Mouse (Mus musculus) forebrain, embryonic 10.5 days (tissue): ENCODE measurements around the gene Nmrk2. TPM values are rescaled to one million over a fixed set of nuclear protein-coding genes. Genes with fewer than 3 reads are reported as not detected.

Experiments used
- DNase-seq: peaks from one replicate; pipeline ENCODE4 v3.0.0-alpha.2; 2017; ENCODE audit warnings: low spot score; ENCODE audit errors: extremely low spot score
- H3K27ac ChIP-seq: fragments of 300-500 bp; sonication (generic); 2 replicates; pipeline ENCODE4 v1.5.1; 2016; ENCODE audit warnings: mild to moderate bottlenecking
- H3K27me3 ChIP-seq: fragments of 300-500 bp; sonication (generic); 2 replicates; pipeline ENCODE4 v1.6.1; 2016; ENCODE audit warnings: mild to moderate bottlenecking; ENCODE audit not compliant: poor library complexity, severe bottlenecking
- H3K36me3 ChIP-seq: fragments of 300-500 bp; sonication (generic); replicated peaks from 2 replicates; pipeline ENCODE4 v1.6.1; 2016; ENCODE audit warnings: mild to moderate bottlenecking, moderate library complexity
- H3K4me1 ChIP-seq: fragments of 300-500 bp; sonication (generic); 2 replicates; pipeline ENCODE4 v1.6.1; 2016
- H3K4me3 ChIP-seq: fragments of 300-500 bp; sonication (generic); 2 replicates; pipeline ENCODE4 v1.5.1; 2016; ENCODE audit warnings: mild to moderate bottlenecking, moderate library complexity
- H3K9me3 ChIP-seq: fragments of 300-500 bp; sonication (generic); 2 replicates; pipeline ENCODE4 v1.6.1; 2016; ENCODE audit warnings: mild to moderate bottlenecking, moderate library complexity
- WGBS: fragments of 180-500 bp; shearing (Covaris S2); methylation state at CpG from one replicate; pipeline ENCODE4 v1.1.7; 2016; 5-methylcytosine and 5-hydroxymethylcytosine counted together
- polyA plus RNA-seq: library from polyadenylated mRNA; unstranded; fragments of >200 nt; fragmentation: Nextera tagmentation; extraction: Ambion mirVana; gene quantifications from 2 replicates; pipeline ENCODE4 v1.2.1, GENCODE M21; 2016

The Nmrk2 gene
- polyA plus RNA-seq, 1 experiment from 2014 or later, result not detected

- no peaks in the 10 kb centered on the region for H3K9me3 ChIP-seq
- H3K4me3 ChIP-seq, result no peak overlapping the region
- H3K4me1 ChIP-seq, result peaks cover 10% of the 10 kb centered on the region
- no peaks in the 10 kb centered on the region for H3K36me3 ChIP-seq
- WGBS, result 72% methylated on average over 8 of the region's 8 CpGs
- no peak overlapping the region for H3K27ac ChIP-seq
- no peak for DNase-seq
- H3K27me3 ChIP-seq, result peaks cover 22% of the 10 kb centered on the region
Observed at GRCm38 (mm10) chr10:81202978-81203720, 1.3 kb upstream of the Nmrk2 start.

GRCm38 (mm10) chr10:81200605-81201287 is 1.1 kb downstream of the Nmrk2 start:
- no peaks in the 10 kb centered on the region for H3K9me3 ChIP-seq
- no peak overlapping the region for H3K27ac ChIP-seq
- H3K4me3 ChIP-seq, result no peak overlapping the region
- peaks cover 10% of the 10 kb centered on the region for H3K4me1 ChIP-seq
- 82% methylated on average over 20 of the region's 20 CpGs for WGBS
- peaks cover 42% of the 10 kb centered on the region for H3K27me3 ChIP-seq
- no peaks in the 10 kb centered on the region for H3K36me3 ChIP-seq
- DNase-seq, result no peak

GRCm38 (mm10) chr10:81200141-81200540 is 1.7 kb downstream of the Nmrk2 start:
- Histone ChIP-seq H3K9me3 (no peaks in the 10 kb centered on the region), H3K27ac (no peak overlapping the region), H3K4me1 (peaks cover 12% of the 10 kb centered on the region), H3K36me3 (no peaks in the 10 kb centered on the region), H3K4me3 (no peak overlapping the region), H3K27me3 (peaks cover 48% of the 10 kb centered on the region)
- 84% methylated on average over 13 of the region's 13 CpGs for WGBS
- no peak for DNase-seq

- H3K4me3 ChIP-seq, result no peak overlapping the region
- no peak overlapping the region for H3K27ac ChIP-seq
- H3K36me3 ChIP-seq, result no peaks in the 10 kb centered on the region
- DNase-seq, result no peak
- no peaks in the 10 kb centered on the region for H3K9me3 ChIP-seq
- H3K27me3 ChIP-seq, result peaks cover 60% of the 10 kb centered on the region
- H3K4me1 ChIP-seq, result peaks cover 21% of the 10 kb centered on the region
- WGBS, result 83% methylated on average over 6 of the region's 6 CpGs
Observed at GRCm38 (mm10) chr10:81198990-81199389, 2.9 kb downstream of the Nmrk2 start.

- Histone ChIP-seq H3K27ac (no peak overlapping the region), H3K36me3 (no peaks in the 10 kb centered on the region), H3K4me3 (no peak overlapping the region), H3K27me3 (peaks cover 67% of the 10 kb centered on the region), H3K9me3 (no peaks in the 10 kb centered on the region), H3K4me1 (peaks cover 26% of the 10 kb centered on the region)
- 3% methylated on average over 9 of the region's 9 CpGs for WGBS
- DNase-seq, result peak; percentile 66
Observed at GRCm38 (mm10) chr10:81198230-81198629, 3.6 kb downstream of the Nmrk2 start.

GRCm38 (mm10) chr10:81197305-81197704 is 4.5 kb downstream of the Nmrk2 start:
- no peak for DNase-seq
- H3K27me3 ChIP-seq, result peaks cover 73% of the 10 kb centered on the region
- no peaks in the 10 kb centered on the region for H3K9me3 ChIP-seq
- no peak overlapping the region for H3K27ac ChIP-seq
- no peaks in the 10 kb centered on the region for H3K36me3 ChIP-seq
- peaks cover 33% of the 10 kb centered on the region for H3K4me1 ChIP-seq
- H3K4me3 ChIP-seq, result no peak overlapping the region
- WGBS, result 66% methylated on average over 6 of the region's 6 CpGs

GRCm38 (mm10) chr10:81196470-81197065 is 5.3 kb downstream of the Nmrk2 start:
- H3K27me3 ChIP-seq, result peaks cover 73% of the 10 kb centered on the region
- DNase-seq, result no peak
- WGBS, result 70% methylated on average over 11 of the region's 11 CpGs

GRCm38 (mm10) chr10:81195300-81195699 is 6.6 kb downstream of the Nmrk2 start:
- H3K27me3 ChIP-seq, result peaks cover 65% of the 10 kb centered on the region

More at GRCm38 (mm10) chr10:81196470-81197065, 5.3 kb downstream of the Nmrk2 start:
- Histone ChIP-seq H3K4me3 (no peak overlapping the region), H3K27ac (no peak overlapping the region), H3K4me1 (peaks cover 33% of the 10 kb centered on the region), H3K36me3 (peaks cover 2% of the 10 kb centered on the region), H3K9me3 (no peaks in the 10 kb centered on the region)

GRCm38 (mm10) chr10:81193991-81194774 is 7.7 kb downstream of the Nmrk2 start:
- DNase-seq, result no peak
- Histone ChIP-seq H3K4me3 (peak overlapping the region; percentile 29; the same call in 1 of the 2 replicates), H3K27ac (no peak overlapping the region), H3K9me3 (no peaks in the 10 kb centered on the region), H3K36me3 (peaks cover 22% of the 10 kb centered on the region), H3K27me3 (peaks cover 55% of the 10 kb centered on the region), H3K4me1 (peaks cover 44% of the 10 kb centered on the region)
- 15% methylated on average over 37 of the region's 37 CpGs for WGBS

More at GRCm38 (mm10) chr10:81195300-81195699, 6.6 kb downstream of the Nmrk2 start:
- WGBS, result 71% methylated on average over 4 of the region's 4 CpGs
- no peaks in the 10 kb centered on the region for H3K9me3 ChIP-seq
- peaks cover 44% of the 10 kb centered on the region for H3K4me1 ChIP-seq
- no peak overlapping the region for H3K27ac ChIP-seq
- peaks cover 14% of the 10 kb centered on the region for H3K36me3 ChIP-seq
- no peak overlapping the region for H3K4me3 ChIP-seq
- DNase-seq, result no peak

- peak overlapping the region; percentile 65 for H3K4me3 ChIP-seq
- no peaks in the 10 kb centered on the region for H3K9me3 ChIP-seq
- H3K27ac ChIP-seq, result peak overlapping the region; percentile 91
- WGBS, result 6% methylated on average over 19 of the region's 19 CpGs
- DNase-seq, result no peak
- H3K4me1 ChIP-seq, result peaks cover 44% of the 10 kb centered on the region
- H3K27me3 ChIP-seq, result peaks cover 50% of the 10 kb centered on the region
- H3K36me3 ChIP-seq, result peaks cover 30% of the 10 kb centered on the region
Observed at GRCm38 (mm10) chr10:81192968-81193501, 8.8 kb downstream of the Nmrk2 start.

GRCm38 (mm10) chr10:81192270-81192967 is 9.4 kb downstream of the Nmrk2 start:
- Histone ChIP-seq H3K36me3 (peaks cover 36% of the 10 kb centered on the region), H3K4me1 (peaks cover 44% of the 10 kb centered on the region), H3K9me3 (no peaks in the 10 kb centered on the region), H3K4me3 (peak overlapping the region; percentile 65), H3K27ac (peak overlapping the region; percentile 91), H3K27me3 (peaks cover 47% of the 10 kb centered on the region)
- 2% methylated on average over 93 of the region's 93 CpGs for WGBS
- peak; percentile 75 for DNase-seq
